Mouse (Mus musculus): ENCODE measurements around the gene Cngb1.

DNA sequence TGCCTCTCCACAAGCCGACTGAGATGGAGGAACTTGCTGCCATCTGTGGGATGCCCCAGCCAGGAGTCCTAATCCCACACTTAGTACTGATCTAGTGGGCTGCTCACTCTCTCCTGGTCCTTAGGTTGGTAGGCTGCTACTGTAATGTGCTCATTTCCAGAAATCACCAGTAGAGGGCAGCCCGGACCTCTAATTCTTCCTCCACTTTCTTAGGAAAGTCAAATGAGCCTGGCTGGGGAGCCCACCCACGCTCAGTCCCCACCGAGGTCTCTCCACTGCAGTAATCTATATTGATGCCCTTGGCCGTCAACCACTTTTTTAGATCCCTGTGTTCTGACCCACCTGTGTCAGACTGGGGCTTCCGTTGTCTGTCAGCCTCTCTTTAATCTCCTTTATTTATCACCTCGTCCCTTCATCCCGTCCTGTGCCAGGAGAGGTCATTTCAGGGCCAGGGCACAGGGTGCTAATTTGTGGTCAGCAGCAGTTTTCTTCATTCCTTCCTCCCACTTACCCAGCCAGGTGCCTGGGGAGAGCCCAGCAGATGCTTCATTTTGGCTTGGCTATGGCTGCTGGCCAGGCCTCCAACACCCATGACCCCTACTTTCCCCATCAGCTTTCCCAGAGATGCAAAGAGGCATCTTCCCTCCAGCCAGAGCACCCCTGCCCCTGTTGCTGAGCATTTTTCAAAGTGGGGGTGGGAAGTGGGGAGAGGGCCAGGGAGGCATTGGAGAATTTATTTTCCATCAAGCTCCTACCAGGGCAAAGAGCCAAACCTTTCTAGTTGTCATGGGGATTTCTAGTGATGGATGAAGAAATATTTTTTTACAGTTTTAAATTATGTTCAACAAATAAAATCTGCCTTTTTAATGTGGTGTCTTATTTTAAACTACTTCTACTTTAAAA, 40.5 kb upstream of the Cngb1 start:
- TF ChIP-seq CTCF (IDR thresholded peaks at IDR 0.05) (peak; percentile 90), POLR2A (IDR thresholded peaks at IDR 0.05; ENCODE audit: insufficient read depth, low read depth, low read length) (no peak), EP300 (IDR thresholded peaks at IDR 0.05; ENCODE audit: insufficient read depth, low read depth, low read length) (0 out of 2 replicates have a peak, but pooled peaks have one; percentile 47)
